Mouse (Mus musculus) heart, embryonic 16.5 days (tissue): ENCODE results near the gene Ankrd54. TPM values are rescaled to one million over a fixed set of nuclear protein-coding genes. Genes with fewer than 3 reads are reported as not detected.
A peak's percentile ranks its signal among the peaks of the same experiment; 100 is the strongest.

Experiments
- ATAC-seq: fragments of 200-750 bp; cut with Nextera tagmentation; replicated peaks from 2 replicates; pipeline ENCODE4 v1.8.0; 2017; ENCODE audit warnings: moderate number of reproducible peaks; ENCODE audit not compliant: insufficient read depth, low FRiP score; ENCODE audit errors: extremely low read depth
- H3K27ac ChIP-seq: fragments of 300-500 bp; sonication (generic); 2 replicates; pipeline ENCODE4 v1.5.1; 2014; ENCODE audit warnings: mild to moderate bottlenecking, low read length, control low read depth, moderate library complexity
- H3K27me3 ChIP-seq: fragments of 300-500 bp; sonication (generic); 2 replicates; pipeline ENCODE4 v1.6.1; 2014; ENCODE audit warnings: low read length, mixed read lengths; ENCODE audit not compliant: control insufficient read depth, insufficient read depth
- H3K36me3 ChIP-seq: fragments of 300-500 bp; sonication (generic); 2 replicates; pipeline ENCODE4 v1.6.1; 2014; ENCODE audit not compliant: control insufficient read depth, insufficient read depth
- H3K4me1 ChIP-seq: fragments of 300-500 bp; sonication (generic); 2 replicates; pipeline ENCODE4 v1.6.1; 2014; ENCODE audit warnings: low read length, mixed read lengths; ENCODE audit not compliant: control insufficient read depth, insufficient read depth
- H3K4me2 ChIP-seq: fragments of 300-500 bp; sonication (generic); 2 replicates; pipeline ENCODE4 v1.6.1; 2014; ENCODE audit warnings: low read depth, mild to moderate bottlenecking, control low read depth, low read length
- H3K4me3 ChIP-seq: fragments of 300-500 bp; sonication (generic); 2 replicates; pipeline ENCODE4 v1.5.1; 2014; ENCODE audit warnings: mild to moderate bottlenecking, control low read depth, low read length
- H3K9ac ChIP-seq: fragments of 300-500 bp; sonication (generic); 2 replicates; pipeline ENCODE4 v1.6.1; 2014; ENCODE audit warnings: low read length, control low read depth
- H3K9me3 ChIP-seq: fragments of 300-500 bp; sonication (generic); replicated peaks from 2 replicates; pipeline ENCODE4 v1.6.1; 2016; ENCODE audit warnings: low read length; ENCODE audit not compliant: control insufficient read depth
- WGBS: fragments of 180-500 bp; shearing (Covaris S2); extraction: QIAGEN DNeasy Blood & Tissue Kit; methylation state at CpG from one replicate; pipeline ENCODE4 v1.1.7; 2014; 5-methylcytosine and 5-hydroxymethylcytosine counted together
- polyA plus RNA-seq: library from polyadenylated mRNA; unstranded; fragments of >200 nt; fragmentation: Nextera tagmentation; extraction: Ambion mirVana; gene quantifications from 2 replicates; pipeline ENCODE4 v1.2.1, GENCODE M21; 2015

The Ankrd54 gene
- polyA plus RNA-seq, 1 experiment from 2014 or later, result 28.5 TPM

DNA sequence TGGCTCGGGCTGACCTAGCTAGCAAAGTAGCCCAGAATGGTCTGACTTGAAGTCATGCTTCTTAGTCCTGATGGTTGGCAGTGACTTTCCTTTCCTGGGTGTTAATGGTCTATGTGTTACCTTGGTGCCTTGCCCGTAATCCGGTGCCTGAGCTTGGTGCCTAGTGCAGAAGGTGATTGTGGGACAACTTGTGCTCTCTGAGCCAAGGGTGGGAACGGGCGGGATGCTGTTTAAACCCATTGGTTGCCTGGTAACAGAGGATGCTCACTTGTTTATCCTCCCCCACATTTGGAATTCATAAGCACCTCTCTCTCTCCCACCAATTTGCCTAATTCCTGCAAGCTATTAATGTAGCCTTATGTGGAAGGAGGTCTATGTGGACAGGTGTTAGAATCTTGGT lies 32.8 kb upstream of the Ankrd54 start:
- Histone ChIP-seq H3K9ac (no peak overlapping the region), H3K27ac (no peak overlapping the region), H3K36me3 (peaks cover 30% of the 10 kb centered on the region), H3K4me2 (no peak overlapping the region), H3K9me3 (no peaks in the 10 kb centered on the region), H3K4me1 (peaks cover 42% of the 10 kb centered on the region), H3K27me3 (no peaks in the 10 kb centered on the region), H3K4me3 (no peak overlapping the region)
- 84% methylated on average over 5 of the region's 5 CpGs for WGBS
- no peak for ATAC-seq

DNA sequence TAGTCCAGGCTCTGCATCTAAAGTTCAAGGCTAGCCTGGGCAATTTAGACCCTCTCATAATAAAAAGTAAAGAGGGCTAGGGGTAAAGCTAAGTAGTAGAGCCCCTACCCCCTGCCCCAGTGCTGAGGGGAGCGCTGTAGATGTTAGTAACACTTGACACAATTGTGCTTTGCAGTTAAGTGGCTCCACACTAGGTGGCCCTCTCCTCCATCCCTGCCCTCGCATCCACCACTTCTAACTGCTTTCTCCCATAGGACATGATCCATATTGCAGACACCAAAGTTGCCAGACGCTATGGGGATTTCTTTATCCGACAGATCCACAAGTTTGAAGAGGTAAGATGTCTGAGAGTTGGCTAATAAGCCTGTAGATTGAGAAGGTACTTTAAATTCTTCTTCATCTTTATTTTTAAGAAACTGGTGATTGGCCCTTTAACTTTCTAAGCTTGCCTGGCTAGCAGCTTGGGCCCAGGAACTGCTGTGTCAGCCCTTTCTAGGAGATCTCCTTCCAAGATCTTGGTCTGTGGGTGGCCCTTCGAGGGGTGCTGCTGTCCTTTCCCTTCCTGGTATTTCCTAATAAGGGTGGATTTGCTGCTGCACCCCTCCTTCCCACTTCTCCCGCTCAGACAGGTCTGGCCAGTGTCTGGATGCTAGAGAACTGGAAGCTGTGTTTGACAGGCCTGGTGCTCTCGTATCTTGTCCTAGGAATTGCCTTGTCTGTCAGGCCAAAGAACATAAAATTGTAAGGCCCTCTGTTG lies 30.6 kb upstream of the Ankrd54 start:
- H3K27ac ChIP-seq, result no peak overlapping the region
- H3K27me3 ChIP-seq, result no peaks in the 10 kb centered on the region
- 0 out of 2 replicates have a peak overlapping the region, but pooled peaks have one; percentile 25 for H3K9ac ChIP-seq
- no peak for ATAC-seq
- H3K4me1 ChIP-seq, result peaks cover 21% of the 10 kb centered on the region
- H3K9me3 ChIP-seq, result no peaks in the 10 kb centered on the region
- H3K4me3 ChIP-seq, result no peak overlapping the region
- H3K4me2 ChIP-seq, result no peak overlapping the region
- peaks cover 47% of the 10 kb centered on the region for H3K36me3 ChIP-seq
- 45% methylated on average over 7 of the region's 7 CpGs for WGBS

- peaks cover 54% of the 10 kb centered on the region for H3K36me3 ChIP-seq
- H3K9ac ChIP-seq, result no peak overlapping the region
- no peak overlapping the region for H3K4me3 ChIP-seq
- peaks cover 11% of the 10 kb centered on the region for H3K4me1 ChIP-seq
- H3K27me3 ChIP-seq, result no peaks in the 10 kb centered on the region
- no peak overlapping the region for H3K27ac ChIP-seq
- 85% methylated on average over 6 of the region's 6 CpGs for WGBS
- H3K9me3 ChIP-seq, result no peaks in the 10 kb centered on the region
- H3K4me2 ChIP-seq, result no peak overlapping the region
- no peak for ATAC-seq
Observed at GRCm38 (mm10) chr15:79092284-79092683, 29.6 kb upstream of the Ankrd54 start.

- Histone ChIP-seq H3K9ac (no peak overlapping the region), H3K4me2 (no peak overlapping the region), H3K4me1 (peaks cover 11% of the 10 kb centered on the region), H3K36me3 (peaks cover 73% of the 10 kb centered on the region), H3K27ac (no peak overlapping the region), H3K9me3 (no peaks in the 10 kb centered on the region), H3K4me3 (no peak overlapping the region), H3K27me3 (no peaks in the 10 kb centered on the region)
- WGBS, result 93% methylated on average over 7 of the region's 7 CpGs
- no peak for ATAC-seq
Observed at GRCm38 (mm10) chr15:79079567-79079966, 16.9 kb upstream of the Ankrd54 start.

GRCm38 (mm10) chr15:79075658-79076365 lies 13.1 kb upstream of the Ankrd54 start:
- 30% methylated on average over 15 of the region's 15 CpGs for WGBS
- Histone ChIP-seq H3K9me3 (no peaks in the 10 kb centered on the region), H3K4me3 (peak overlapping the region; percentile 98), H3K27me3 (no peaks in the 10 kb centered on the region), H3K27ac (no peak overlapping the region), H3K4me1 (peaks cover 15% of the 10 kb centered on the region), H3K4me2 (peak overlapping the region; percentile 96), H3K36me3 (peaks cover 36% of the 10 kb centered on the region), H3K9ac (peak overlapping the region; percentile 94)
- ATAC-seq, result no peak

DNA sequence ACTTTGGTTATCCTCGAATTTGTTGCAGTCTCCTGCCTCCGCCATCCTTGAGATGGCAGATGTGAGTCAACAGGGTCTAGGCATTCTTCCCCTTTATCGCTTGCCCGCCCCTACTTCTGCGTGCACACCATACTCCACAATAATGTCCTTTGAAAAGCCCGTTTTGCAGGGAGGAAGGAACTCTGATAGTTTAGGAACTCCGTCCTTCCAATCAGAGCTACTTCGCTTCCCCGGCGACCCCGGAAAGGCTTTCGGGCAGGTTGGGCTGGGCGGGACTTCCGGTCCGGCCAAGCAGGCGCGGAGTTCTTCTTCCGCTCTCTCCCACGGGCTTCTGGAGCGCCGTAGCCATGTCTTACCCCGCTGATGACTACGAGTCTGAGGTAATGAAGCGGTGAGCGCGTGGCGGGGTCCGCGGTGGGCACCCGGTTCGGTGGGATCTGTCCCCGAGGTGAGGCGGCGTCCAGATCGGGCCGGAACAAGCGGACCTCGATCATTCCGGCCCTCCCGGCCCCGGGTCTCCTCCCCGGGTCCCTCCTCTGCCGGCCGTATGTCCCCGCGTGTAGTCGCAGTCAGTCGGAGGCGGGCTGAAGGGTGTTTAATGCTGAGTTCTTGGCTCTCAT lies 12.3 kb upstream of the Ankrd54 start, which contains the start of gene Eif3l:
Gene Eif3l, plus strand, starts transcription at position 267 of the 620 bp plus-strand sequence.
- Histone ChIP-seq H3K9me3 (no peaks in the 10 kb centered on the region), H3K4me1 (peaks cover 15% of the 10 kb centered on the region), H3K9ac (peak within 1 kb of the TSS; percentile 94), H3K4me3 (peak within 1 kb of the TSS; percentile 98), H3K27me3 (no peaks in the 10 kb centered on the region), H3K36me3 (peaks cover 30% of the 10 kb centered on the region), H3K27ac (peak within 1 kb of the TSS; percentile 85), H3K4me2 (peak within 1 kb of the TSS; percentile 96)
- ATAC-seq, result peak; percentile 91
- WGBS, result 1% methylated on average over 49 of the region's 49 CpGs

DNA sequence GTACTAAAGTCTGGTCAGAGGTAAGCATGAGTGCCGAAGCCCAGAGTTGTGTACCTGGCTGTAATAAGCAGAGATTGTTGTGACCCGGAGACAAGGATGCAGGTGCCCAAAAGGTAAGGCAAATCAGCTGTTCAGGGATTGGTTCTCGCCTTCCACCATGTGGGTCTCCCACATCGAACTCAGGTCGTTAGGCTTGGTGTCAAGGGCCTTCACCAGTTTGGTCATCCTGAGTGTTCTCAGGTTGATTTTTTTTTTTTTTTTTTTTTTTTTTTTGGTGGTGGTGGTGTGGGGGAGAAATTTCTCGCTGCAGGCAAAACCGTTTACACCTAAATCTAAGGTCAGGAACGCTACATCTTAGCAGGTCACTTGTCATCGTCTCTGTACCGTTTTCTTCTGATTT lies 11.8 kb upstream of the Ankrd54 start:
- 32% methylated on average over 10 of the region's 10 CpGs for WGBS
- Histone ChIP-seq H3K36me3 (peaks cover 25% of the 10 kb centered on the region), H3K27me3 (no peaks in the 10 kb centered on the region), H3K9ac (peak overlapping the region; percentile 71), H3K4me3 (peak overlapping the region; percentile 98), H3K4me2 (peak overlapping the region; percentile 96), H3K9me3 (no peaks in the 10 kb centered on the region), H3K27ac (peak overlapping the region; percentile 85), H3K4me1 (peaks cover 15% of the 10 kb centered on the region)
- no peak for ATAC-seq

GRCm38 (mm10) chr15:79073752-79074151 lies 11.1 kb upstream of the Ankrd54 start:
- Histone ChIP-seq H3K4me2 (no peak overlapping the region), H3K4me3 (no peak overlapping the region), H3K9me3 (no peaks in the 10 kb centered on the region), H3K9ac (no peak overlapping the region), H3K4me1 (peaks cover 15% of the 10 kb centered on the region), H3K36me3 (peaks cover 18% of the 10 kb centered on the region), H3K27ac (no peak overlapping the region), H3K27me3 (no peaks in the 10 kb centered on the region)
- ATAC-seq, result no peak
